Mouse (Mus musculus): ENCODE measurements around the gene Arl5b. TPM values are rescaled to one million over a fixed set of nuclear protein-coding genes. Genes with fewer than 3 reads are reported as not detected.
A peak's percentile ranks its signal among the peaks of the same experiment; 100 is the strongest.

The Arl5b gene
- total RNA-seq (2014; rRNA removed), result 37.0 and 59.5 TPM in 2 replicates
- 13.9 and 16.6 TPM in 2 replicates for polyA plus RNA-seq (2015; fragmentation: Nextera tagmentation; extraction: Ambion mirVana)

- TF ChIP-seq CTCF (IDR thresholded peaks at IDR 0.05), result peak; percentile 53
- peak within 1 kb of the TSS; percentile 55 for H3K9ac ChIP-seq (replicated peaks; ENCODE audit: low read length, poor library complexity, severe bottlenecking)
- H3K4me1 ChIP-seq (ENCODE audit: insufficient read depth, low read length), result no peaks in the 10 kb centered on the region
- H3K36me3 ChIP-seq (ENCODE audit: insufficient read depth, low read length), result no peaks in the 10 kb centered on the region
- peak within 1 kb of the TSS; percentile 39 for H3K27ac ChIP-seq (ENCODE audit: low read depth, low read length)
- peak within 1 kb of the TSS; percentile 55 for H3K4me2 ChIP-seq (ENCODE audit: low read depth, low read length, poor library complexity, severe bottlenecking)
- WGBS, result 8% methylated on average over 20 of the region's 20 CpGs
- peak; percentile 98 for ATAC-seq (ENCODE audit: low FRiP score)
- peak within 1 kb of the TSS; percentile 68 for H3K4me3 ChIP-seq (ENCODE audit: low read depth, low read length)
- H3K27me3 ChIP-seq (ENCODE audit: insufficient read depth, low read length), result no peaks in the 10 kb centered on the region
- H3K9me3 ChIP-seq (ENCODE audit: low read length), result no peaks in the 10 kb centered on the region
- DNase-seq (ENCODE audit: low spot score), result peak; percentile 98
Observed at GRCm38 (mm10) chr2:15049117-15049873, at the start of gene Arl5b. Arl5b (plus strand) TSS chr2:15049395.

DNA sequence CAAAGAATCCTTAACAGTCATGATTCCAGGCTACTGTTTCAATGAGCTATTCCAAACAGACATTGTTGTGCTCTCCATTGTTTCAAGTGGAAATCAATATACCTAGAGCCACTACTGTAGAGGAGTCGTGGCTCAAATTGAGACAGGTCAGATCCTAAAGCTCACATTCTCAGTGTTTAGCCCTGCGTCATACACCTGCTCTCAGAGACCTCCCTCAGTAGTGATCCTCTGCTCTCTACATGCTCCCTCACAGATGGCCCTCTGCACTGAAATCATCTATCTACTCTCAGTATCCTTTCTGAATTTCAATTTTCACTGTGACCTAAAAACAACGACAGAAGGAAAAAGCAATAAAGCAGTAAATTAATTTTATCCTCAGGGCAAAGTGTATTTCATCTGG lies 41.7 kb upstream of the Arl5b start:
- ATAC-seq (ENCODE audit: low FRiP score), result 0 out of 2 replicates have a peak, but pooled peaks have one; percentile 41
- no peak overlapping the region for H3K9ac ChIP-seq (replicated peaks; ENCODE audit: low read length, poor library complexity, severe bottlenecking)
- H3K4me2 ChIP-seq (ENCODE audit: low read depth, low read length, poor library complexity, severe bottlenecking), result no peak overlapping the region
- no peak overlapping the region for H3K27ac ChIP-seq (ENCODE audit: low read depth, low read length)
- no peaks in the 10 kb centered on the region for H3K4me1 ChIP-seq (ENCODE audit: insufficient read depth, low read length)
- TF ChIP-seq CTCF (IDR thresholded peaks at IDR 0.05), result no peak
- H3K9me3 ChIP-seq (ENCODE audit: low read length), result no peaks in the 10 kb centered on the region
- peak; percentile 3 for DNase-seq (ENCODE audit: low spot score)
- 0 out of 2 replicates have a peak, but pooled peaks cover 4% of the 10 kb centered on the region for H3K36me3 ChIP-seq (ENCODE audit: insufficient read depth, low read length)
- H3K4me3 ChIP-seq (ENCODE audit: low read depth, low read length), result no peak overlapping the region
- no peaks in the 10 kb centered on the region for H3K27me3 ChIP-seq (ENCODE audit: insufficient read depth, low read length)
- 83% methylated on average over 3 of the region's 3 CpGs for WGBS

GRCm38 (mm10) chr2:15008072-15008471 lies 41.1 kb upstream of the Arl5b start:
- no peak for DNase-seq (ENCODE audit: low spot score)
- TF ChIP-seq CTCF (IDR thresholded peaks at IDR 0.05), result no peak
- H3K4me2 ChIP-seq (ENCODE audit: low read depth, low read length, poor library complexity, severe bottlenecking), result no peak overlapping the region
- H3K4me3 ChIP-seq (ENCODE audit: low read depth, low read length), result no peak overlapping the region
- ATAC-seq (ENCODE audit: low FRiP score), result no peak
- 85% methylated on average over 1 of the region's 1 CpGs for WGBS
- no peaks in the 10 kb centered on the region for H3K27me3 ChIP-seq (ENCODE audit: insufficient read depth, low read length)
- H3K4me1 ChIP-seq (ENCODE audit: insufficient read depth, low read length), result no peaks in the 10 kb centered on the region
- no peak overlapping the region for H3K27ac ChIP-seq (ENCODE audit: low read depth, low read length)
- no peaks in the 10 kb centered on the region for H3K9me3 ChIP-seq (ENCODE audit: low read length)
- 0 out of 2 replicates have a peak, but pooled peaks cover 4% of the 10 kb centered on the region for H3K36me3 ChIP-seq (ENCODE audit: insufficient read depth, low read length)
- no peak overlapping the region for H3K9ac ChIP-seq (replicated peaks; ENCODE audit: low read length, poor library complexity, severe bottlenecking)

- Histone ChIP-seq H3K36me3 (ENCODE audit: insufficient read depth, low read length) (peaks cover 7% of the 10 kb centered on the region), H3K9me3 (ENCODE audit: low read length) (no peaks in the 10 kb centered on the region), H3K9ac (replicated peaks; ENCODE audit: low read length, poor library complexity, severe bottlenecking) (no peak overlapping the region), H3K4me2 (ENCODE audit: low read depth, low read length, poor library complexity, severe bottlenecking) (no peak overlapping the region), H3K27me3 (ENCODE audit: insufficient read depth, low read length) (no peaks in the 10 kb centered on the region), H3K4me1 (ENCODE audit: insufficient read depth, low read length) (no peaks in the 10 kb centered on the region), H3K27ac (ENCODE audit: low read depth, low read length) (no peak overlapping the region), H3K4me3 (ENCODE audit: low read depth, low read length) (no peak overlapping the region)
- TF ChIP-seq CTCF (IDR thresholded peaks at IDR 0.05), result no peak
- ATAC-seq (ENCODE audit: low FRiP score) (no peak), DNase-seq (ENCODE audit: low spot score) (no peak)
- 93% methylated on average over 3 of the region's 3 CpGs for WGBS
Observed at GRCm38 (mm10) chr2:15026817-15027216, 22.4 kb upstream of the Arl5b start.

- Histone ChIP-seq H3K4me2 (ENCODE audit: low read depth, low read length, poor library complexity, severe bottlenecking) (no peak overlapping the region), H3K9me3 (ENCODE audit: low read length) (no peaks in the 10 kb centered on the region), H3K4me3 (ENCODE audit: low read depth, low read length) (no peak overlapping the region), H3K4me1 (ENCODE audit: insufficient read depth, low read length) (no peaks in the 10 kb centered on the region), H3K36me3 (ENCODE audit: insufficient read depth, low read length) (peaks cover 7% of the 10 kb centered on the region), H3K27me3 (ENCODE audit: insufficient read depth, low read length) (no peaks in the 10 kb centered on the region), H3K27ac (ENCODE audit: low read depth, low read length) (no peak overlapping the region), H3K9ac (replicated peaks; ENCODE audit: low read length, poor library complexity, severe bottlenecking) (no peak overlapping the region)
- 88% methylated on average over 1 of the region's 1 CpGs for WGBS
- TF ChIP-seq CTCF (IDR thresholded peaks at IDR 0.05), result no peak
- ATAC-seq (ENCODE audit: low FRiP score) (no peak), DNase-seq (ENCODE audit: low spot score) (no peak)
Observed at GRCm38 (mm10) chr2:15027816-15028215, 21.4 kb upstream of the Arl5b start.

GRCm38 (mm10) chr2:15038705-15039104 lies 10.5 kb upstream of the Arl5b start:
- 93% methylated on average over 6 of the region's 6 CpGs for WGBS
- no peak for ATAC-seq (ENCODE audit: low FRiP score)

More at GRCm38 (mm10) chr2:15038705-15039104, 10.5 kb upstream of the Arl5b start:
- no peak for DNase-seq (ENCODE audit: low spot score)
- Histone ChIP-seq H3K27me3 (ENCODE audit: insufficient read depth, low read length) (no peaks in the 10 kb centered on the region), H3K9me3 (ENCODE audit: low read length) (no peaks in the 10 kb centered on the region), H3K27ac (ENCODE audit: low read depth, low read length) (no peak overlapping the region), H3K4me1 (ENCODE audit: insufficient read depth, low read length) (no peaks in the 10 kb centered on the region), H3K4me3 (ENCODE audit: low read depth, low read length) (no peak overlapping the region), H3K9ac (replicated peaks; ENCODE audit: low read length, poor library complexity, severe bottlenecking) (no peak overlapping the region), H3K4me2 (ENCODE audit: low read depth, low read length, poor library complexity, severe bottlenecking) (no peak overlapping the region), H3K36me3 (ENCODE audit: insufficient read depth, low read length) (peaks cover 7% of the 10 kb centered on the region; the same call in 1 of the 2 replicates)
- no peak for TF ChIP-seq CTCF (IDR thresholded peaks at IDR 0.05)

Data from midbrain, postnatal 0 days (tissue).